Mouse (Mus musculus) hindbrain, embryonic 15.5 days (tissue): ENCODE results near the gene Kl. TPM values are rescaled to one million over a fixed set of nuclear protein-coding genes. Genes with fewer than 3 reads are reported as not detected.

Experiments used
- ATAC-seq: fragments of 200-750 bp; cut with Nextera tagmentation; 2 replicates; pipeline ENCODE4 v1.8.0; 2017; ENCODE audit warnings: low read depth, moderate number of reproducible peaks, moderate TSS enrichment; ENCODE audit not compliant: low FRiP score
- H3K27ac ChIP-seq: fragments of 300-500 bp; sonication (generic); replicated peaks from 2 replicates; pipeline ENCODE4 v1.5.1; 2015; ENCODE audit warnings: mild to moderate bottlenecking, inconsistent platforms
- H3K27me3 ChIP-seq: fragments of 300-500 bp; sonication (generic); 2 replicates; pipeline ENCODE4 v1.6.1; 2015; ENCODE audit warnings: control low read depth, inconsistent platforms
- H3K36me3 ChIP-seq: fragments of 300-500 bp; sonication (generic); 2 replicates; pipeline ENCODE4 v1.6.1; 2015; ENCODE audit warnings: control low read depth, inconsistent platforms
- H3K4me1 ChIP-seq: fragments of 300-500 bp; sonication (generic); replicated peaks from 2 replicates; pipeline ENCODE4 v1.6.1; 2015; ENCODE audit warnings: control low read depth, inconsistent platforms
- H3K4me2 ChIP-seq: fragments of 300-500 bp; sonication (generic); 2 replicates; pipeline ENCODE4 v1.6.1; 2015; ENCODE audit warnings: moderate library complexity, mild to moderate bottlenecking, inconsistent platforms
- H3K4me3 ChIP-seq: fragments of 300-500 bp; sonication (generic); 2 replicates; pipeline ENCODE4 v1.5.1; 2015; ENCODE audit warnings: mild to moderate bottlenecking, inconsistent platforms
- H3K9ac ChIP-seq: fragments of 300-500 bp; sonication (generic); 2 replicates; pipeline ENCODE4 v1.6.1; 2015; ENCODE audit warnings: inconsistent platforms
- H3K9me3 ChIP-seq: fragments of 300-500 bp; sonication (generic); 2 replicates; pipeline ENCODE4 v1.6.1; 2016; ENCODE audit warnings: control low read depth, inconsistent platforms
- whole genome bisulfite sequencing: fragments of 180-500 bp; shearing (Covaris S2); methylation state at CpG from one replicate; pipeline ENCODE4 v1.1.7; 2015; 5-methylcytosine and 5-hydroxymethylcytosine counted together
- polyA plus RNA-seq: library from polyadenylated mRNA; unstranded; fragments of >200 nt; fragmentation: Nextera tagmentation; extraction: Ambion mirVana; gene quantifications from 2 replicates; pipeline ENCODE4 v1.2.1, GENCODE M21; 2015

Kl gene
- polyA plus RNA-seq, 1 experiment from 2014 or later: 1.3 TPM

DNA sequence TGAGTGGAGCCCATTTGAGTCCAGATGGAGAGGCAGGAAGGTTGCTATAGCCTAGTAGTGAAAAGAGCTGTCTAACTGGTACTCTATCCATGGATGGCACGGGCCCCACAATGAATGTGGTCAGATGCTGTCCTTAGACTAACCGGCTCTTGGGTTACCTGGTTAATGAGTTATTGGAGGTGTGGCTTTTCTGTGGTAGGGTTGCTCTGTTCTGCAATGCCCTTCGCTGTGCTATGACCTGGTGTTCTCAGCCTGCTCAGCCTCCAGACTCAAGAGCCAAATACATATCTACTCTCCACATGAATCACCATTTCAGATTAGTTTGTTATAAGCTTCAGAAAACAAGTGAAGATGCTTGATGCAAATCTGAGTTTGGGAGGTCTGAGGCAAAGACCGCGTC is 90.5 kb downstream of the Kl start:
- Histone ChIP-seq H3K9me3 (no peaks in the 10 kb centered on the region), H3K9ac (no peak overlapping the region), H3K4me2 (no peak overlapping the region), H3K4me1 (no peaks in the 10 kb centered on the region), H3K27ac (no peak overlapping the region), H3K36me3 (no peaks in the 10 kb centered on the region), H3K27me3 (no peaks in the 10 kb centered on the region), H3K4me3 (no peak overlapping the region)
- ATAC-seq: no peak
- 87% methylated on average over 5 of the region's 5 CpGs for whole genome bisulfite sequencing
